Mouse (Mus musculus): ENCODE measurements around the gene Arhgap17. TPM values are rescaled to one million over a fixed set of nuclear protein-coding genes. Genes with fewer than 3 reads are reported as not detected.

Gene Arhgap17
- polyA plus RNA-seq, 1 experiment from 2014 or later, result 23.4 TPM

- H3K9me3 ChIP-seq (ENCODE audit: control insufficient read depth, low read length), result no peaks in the 10 kb centered on the region
- 77% methylated on average over 7 of the region's 7 CpGs for WGBS
- H3K36me3 ChIP-seq (ENCODE audit: control insufficient read depth, insufficient read depth, low read length), result no peaks in the 10 kb centered on the region
- peaks cover 35% of the 10 kb centered on the region for H3K4me1 ChIP-seq (replicated peaks; ENCODE audit: control insufficient read depth, insufficient read depth, low read length)
- no peaks in the 10 kb centered on the region for H3K27me3 ChIP-seq (ENCODE audit: control insufficient read depth, insufficient read depth, low read depth, low read length)
- no peak overlapping the region for H3K4me2 ChIP-seq (ENCODE audit: low read depth, low read length)
- no peak for ATAC-seq (ENCODE audit: low read depth)
- H3K27ac ChIP-seq (ENCODE audit: low read length), result peak overlapping the region; percentile 51
- no peak overlapping the region for H3K9ac ChIP-seq (ENCODE audit: low read length)
- H3K4me3 ChIP-seq (ENCODE audit: low read length), result no peak overlapping the region
Measured at GRCm38 (mm10) chr7:123365876-123366741, 3.6 kb downstream of the Arhgap17 start.

- H3K36me3 ChIP-seq (ENCODE audit: control insufficient read depth, insufficient read depth, low read length), result no peaks in the 10 kb centered on the region
- WGBS, result 87% methylated on average over 8 of the region's 8 CpGs
- H3K4me2 ChIP-seq (ENCODE audit: low read depth, low read length), result no peak overlapping the region
- no peak overlapping the region for H3K27ac ChIP-seq (ENCODE audit: low read length)
- no peak for ATAC-seq (ENCODE audit: low read depth)
- no peak overlapping the region for H3K9ac ChIP-seq (ENCODE audit: low read length)
- H3K4me3 ChIP-seq (ENCODE audit: low read length), result no peak overlapping the region
- peaks cover 33% of the 10 kb centered on the region for H3K4me1 ChIP-seq (replicated peaks; ENCODE audit: control insufficient read depth, insufficient read depth, low read length)
- no peaks in the 10 kb centered on the region for H3K9me3 ChIP-seq (ENCODE audit: control insufficient read depth, low read length)
- H3K27me3 ChIP-seq (ENCODE audit: control insufficient read depth, insufficient read depth, low read depth, low read length), result no peaks in the 10 kb centered on the region
Measured at GRCm38 (mm10) chr7:123363971-123364370, 5.7 kb downstream of the Arhgap17 start.

GRCm38 (mm10) chr7:123362806-123363205 lies 6.9 kb downstream of the Arhgap17 start:
- no peak overlapping the region for H3K4me3 ChIP-seq (ENCODE audit: low read length)
- no peak for ATAC-seq (ENCODE audit: low read depth)
- no peak overlapping the region for H3K27ac ChIP-seq (ENCODE audit: low read length)
- no peaks in the 10 kb centered on the region for H3K9me3 ChIP-seq (ENCODE audit: control insufficient read depth, low read length)
- H3K36me3 ChIP-seq (ENCODE audit: control insufficient read depth, insufficient read depth, low read length), result no peaks in the 10 kb centered on the region
- H3K4me1 ChIP-seq (replicated peaks; ENCODE audit: control insufficient read depth, insufficient read depth, low read length), result peaks cover 21% of the 10 kb centered on the region
- no peak overlapping the region for H3K4me2 ChIP-seq (ENCODE audit: low read depth, low read length)
- H3K27me3 ChIP-seq (ENCODE audit: control insufficient read depth, insufficient read depth, low read depth, low read length), result no peaks in the 10 kb centered on the region
- 83% methylated on average over 3 of the region's 3 CpGs for WGBS
- no peak overlapping the region for H3K9ac ChIP-seq (ENCODE audit: low read length)

GRCm38 (mm10) chr7:123361229-123361980 lies 8.3 kb downstream of the Arhgap17 start:
- Histone ChIP-seq H3K9me3 (ENCODE audit: control insufficient read depth, low read length) (no peaks in the 10 kb centered on the region), H3K27me3 (ENCODE audit: control insufficient read depth, insufficient read depth, low read depth, low read length) (no peaks in the 10 kb centered on the region), H3K4me1 (replicated peaks; ENCODE audit: control insufficient read depth, insufficient read depth, low read length) (peaks cover 8% of the 10 kb centered on the region), H3K4me3 (ENCODE audit: low read length) (no peak overlapping the region), H3K9ac (ENCODE audit: low read length) (no peak overlapping the region), H3K4me2 (ENCODE audit: low read depth, low read length) (no peak overlapping the region), H3K36me3 (ENCODE audit: control insufficient read depth, insufficient read depth, low read length) (no peaks in the 10 kb centered on the region), H3K27ac (ENCODE audit: low read length) (no peak overlapping the region)
- no peak for ATAC-seq (ENCODE audit: low read depth)
- 86% methylated on average over 7 of the region's 7 CpGs for WGBS

GRCm38 (mm10) chr7:123360185-123360584 lies 9.5 kb downstream of the Arhgap17 start:
- H3K4me3 ChIP-seq (ENCODE audit: low read length), result no peak overlapping the region
- H3K9me3 ChIP-seq (ENCODE audit: control insufficient read depth, low read length), result no peaks in the 10 kb centered on the region
- no peak for ATAC-seq (ENCODE audit: low read depth)
- H3K4me2 ChIP-seq (ENCODE audit: low read depth, low read length), result no peak overlapping the region
- peaks cover under 1% of the 10 kb centered on the region for H3K4me1 ChIP-seq (replicated peaks; ENCODE audit: control insufficient read depth, insufficient read depth, low read length)
- H3K9ac ChIP-seq (ENCODE audit: low read length), result no peak overlapping the region
- no peaks in the 10 kb centered on the region for H3K27me3 ChIP-seq (ENCODE audit: control insufficient read depth, insufficient read depth, low read depth, low read length)
- no peak overlapping the region for H3K27ac ChIP-seq (ENCODE audit: low read length)
- H3K36me3 ChIP-seq (ENCODE audit: control insufficient read depth, insufficient read depth, low read length), result no peaks in the 10 kb centered on the region
- WGBS, result 69% methylated on average over 5 of the region's 5 CpGs

GRCm38 (mm10) chr7:123359101-123359500 lies 10.6 kb downstream of the Arhgap17 start:
- no peak overlapping the region for H3K4me2 ChIP-seq (ENCODE audit: low read depth, low read length)
- no peak overlapping the region for H3K27ac ChIP-seq (ENCODE audit: low read length)
- no peak overlapping the region for H3K9ac ChIP-seq (ENCODE audit: low read length)
- no peak for ATAC-seq (ENCODE audit: low read depth)
- H3K36me3 ChIP-seq (ENCODE audit: control insufficient read depth, insufficient read depth, low read length), result no peaks in the 10 kb centered on the region
- H3K4me1 ChIP-seq (replicated peaks; ENCODE audit: control insufficient read depth, insufficient read depth, low read length), result no peaks in the 10 kb centered on the region
- no peak overlapping the region for H3K4me3 ChIP-seq (ENCODE audit: low read length)
- H3K9me3 ChIP-seq (ENCODE audit: control insufficient read depth, low read length), result no peaks in the 10 kb centered on the region
- WGBS, result 80% methylated on average over 7 of the region's 7 CpGs
- no peaks in the 10 kb centered on the region for H3K27me3 ChIP-seq (ENCODE audit: control insufficient read depth, insufficient read depth, low read depth, low read length)

GRCm38 (mm10) chr7:123356158-123356557 lies 13.6 kb downstream of the Arhgap17 start:
- no peak overlapping the region for H3K4me3 ChIP-seq (ENCODE audit: low read length)
- H3K4me2 ChIP-seq (ENCODE audit: low read depth, low read length), result no peak overlapping the region
- no peaks in the 10 kb centered on the region for H3K9me3 ChIP-seq (ENCODE audit: control insufficient read depth, low read length)
- ATAC-seq (ENCODE audit: low read depth), result no peak
- 88% methylated on average over 3 of the region's 3 CpGs for WGBS
- no peaks in the 10 kb centered on the region for H3K27me3 ChIP-seq (ENCODE audit: control insufficient read depth, insufficient read depth, low read depth, low read length)
- no peak overlapping the region for H3K27ac ChIP-seq (ENCODE audit: low read length)
- H3K9ac ChIP-seq (ENCODE audit: low read length), result no peak overlapping the region
- no peaks in the 10 kb centered on the region for H3K36me3 ChIP-seq (ENCODE audit: control insufficient read depth, insufficient read depth, low read length)
- no peaks in the 10 kb centered on the region for H3K4me1 ChIP-seq (replicated peaks; ENCODE audit: control insufficient read depth, insufficient read depth, low read length)

GRCm38 (mm10) chr7:123354851-123355250 lies 14.9 kb downstream of the Arhgap17 start:
- Histone ChIP-seq H3K36me3 (ENCODE audit: control insufficient read depth, insufficient read depth, low read length) (no peaks in the 10 kb centered on the region), H3K27ac (ENCODE audit: low read length) (no peak overlapping the region), H3K4me2 (ENCODE audit: low read depth, low read length) (no peak overlapping the region), H3K4me1 (replicated peaks; ENCODE audit: control insufficient read depth, insufficient read depth, low read length) (no peaks in the 10 kb centered on the region; the same call in 1 of the 2 replicates), H3K4me3 (ENCODE audit: low read length) (no peak overlapping the region), H3K9me3 (ENCODE audit: control insufficient read depth, low read length) (no peaks in the 10 kb centered on the region), H3K27me3 (ENCODE audit: control insufficient read depth, insufficient read depth, low read depth, low read length) (no peaks in the 10 kb centered on the region), H3K9ac (ENCODE audit: low read length) (no peak overlapping the region)
- no peak for ATAC-seq (ENCODE audit: low read depth)
- 88% methylated on average over 2 of the region's 2 CpGs for WGBS

GRCm38 (mm10) chr7:123354392-123354791 lies 15.3 kb downstream of the Arhgap17 start:
- Histone ChIP-seq H3K27ac (ENCODE audit: low read length) (no peak overlapping the region), H3K36me3 (ENCODE audit: control insufficient read depth, insufficient read depth, low read length) (no peaks in the 10 kb centered on the region), H3K9me3 (ENCODE audit: control insufficient read depth, low read length) (no peaks in the 10 kb centered on the region), H3K9ac (ENCODE audit: low read length) (no peak overlapping the region), H3K4me1 (replicated peaks; ENCODE audit: control insufficient read depth, insufficient read depth, low read length) (no peaks in the 10 kb centered on the region; the same call in 1 of the 2 replicates), H3K4me3 (ENCODE audit: low read length) (no peak overlapping the region), H3K27me3 (ENCODE audit: control insufficient read depth, insufficient read depth, low read depth, low read length) (no peaks in the 10 kb centered on the region), H3K4me2 (ENCODE audit: low read depth, low read length) (no peak overlapping the region)
- no peak for ATAC-seq (ENCODE audit: low read depth)
- WGBS, result 77% methylated on average over 5 of the region's 5 CpGs

Data from lung, embryonic 16.5 days (tissue).